Mouse (Mus musculus): ENCODE results near the gene Strbp. TPM values are rescaled to one million over a fixed set of nuclear protein-coding genes. Genes with fewer than 3 reads are reported as not detected.

Gene Strbp
- polyA plus RNA-seq, 1 experiment from 2014 or later: 102 TPM

DNA sequence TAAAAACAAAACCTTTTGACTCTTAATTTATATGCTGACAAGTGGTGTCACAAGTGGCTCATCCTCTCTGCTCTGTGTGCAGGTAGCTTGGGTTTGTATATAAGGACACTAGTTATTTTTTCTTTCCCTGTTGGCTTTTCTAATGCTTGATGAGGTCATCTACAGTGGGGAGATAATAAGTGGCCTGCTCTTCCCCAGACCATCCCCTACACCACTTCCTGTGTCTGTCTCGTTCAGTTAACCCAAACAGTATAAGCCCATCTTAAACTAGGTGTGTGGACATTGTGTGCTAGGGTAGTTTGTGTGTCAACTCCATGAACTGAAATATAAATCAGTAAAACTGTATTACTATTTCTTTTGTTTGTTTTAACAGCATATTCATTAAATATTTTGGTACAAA is 137.6 kb downstream of the Strbp start:
- no peak overlapping the region for H3K9ac ChIP-seq
- H3K27ac ChIP-seq (replicated peaks): no peak overlapping the region
- peaks cover 61% of the 10 kb centered on the region for H3K36me3 ChIP-seq
- H3K4me1 ChIP-seq (replicated peaks): no peaks in the 10 kb centered on the region
- H3K27me3 ChIP-seq: no peaks in the 10 kb centered on the region
- H3K4me3 ChIP-seq: no peak overlapping the region
- WGBS: 84% methylated on average over 1 of the region's 1 CpGs
- no peak overlapping the region for H3K4me2 ChIP-seq
- no peaks in the 10 kb centered on the region for H3K9me3 ChIP-seq
- no peak for ATAC-seq (ENCODE audit: low FRiP score, low read depth)

DNA sequence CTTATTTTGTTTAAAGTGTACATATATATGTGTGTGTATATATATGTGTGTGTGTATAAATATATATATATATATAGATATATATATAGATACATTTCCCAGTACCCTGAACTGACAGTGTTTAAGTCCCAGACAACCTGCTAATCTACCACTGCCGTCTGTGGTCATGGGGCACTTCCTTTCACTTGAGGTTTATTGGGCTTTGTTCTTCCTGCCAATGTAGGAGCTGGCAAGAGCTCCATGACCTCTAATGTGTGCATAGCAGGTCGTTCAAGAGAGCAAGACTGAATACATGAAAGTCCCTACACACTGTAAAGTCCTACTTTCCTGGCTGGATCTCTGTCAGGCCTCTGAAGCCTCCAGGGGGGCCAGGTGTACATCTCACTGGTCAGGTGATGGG is 138.1 kb downstream of the Strbp start:
- H3K27me3 ChIP-seq: no peaks in the 10 kb centered on the region
- no peak overlapping the region for H3K4me3 ChIP-seq
- WGBS: 71% methylated on average over 2 of the region's 2 CpGs
- H3K4me1 ChIP-seq (replicated peaks): no peaks in the 10 kb centered on the region
- H3K27ac ChIP-seq (replicated peaks): no peak overlapping the region
- no peak overlapping the region for H3K4me2 ChIP-seq
- H3K36me3 ChIP-seq: peaks cover 65% of the 10 kb centered on the region
- no peaks in the 10 kb centered on the region for H3K9me3 ChIP-seq
- no peak for ATAC-seq (ENCODE audit: low FRiP score, low read depth)
- no peak overlapping the region for H3K9ac ChIP-seq

DNA sequence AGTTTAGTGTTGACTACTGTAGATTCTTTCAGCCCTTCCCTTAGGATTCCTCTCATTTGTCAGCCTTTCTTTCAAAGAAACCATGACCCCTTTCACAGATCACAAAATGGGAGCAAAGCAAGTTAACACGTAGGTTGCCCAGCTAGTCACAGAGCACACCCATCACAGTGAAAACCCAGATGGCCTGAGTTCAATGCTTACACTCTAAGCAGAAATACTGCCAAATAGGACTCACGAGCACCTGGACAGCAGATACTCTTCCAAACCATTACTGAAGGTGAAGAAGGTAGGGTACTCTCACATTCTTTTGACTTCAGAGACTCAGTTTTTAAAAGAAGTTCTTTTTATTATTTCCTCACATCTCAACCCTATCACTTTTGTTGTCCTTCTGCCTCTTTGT is 147.3 kb downstream of the Strbp start:
- no peak overlapping the region for H3K4me3 ChIP-seq
- WGBS: 80% methylated on average over 2 of the region's 2 CpGs
- no peaks in the 10 kb centered on the region for H3K4me1 ChIP-seq (replicated peaks)
- H3K4me2 ChIP-seq: no peak overlapping the region
- H3K36me3 ChIP-seq: peaks cover 81% of the 10 kb centered on the region
- no peak for ATAC-seq (ENCODE audit: low FRiP score, low read depth)
- no peak overlapping the region for H3K27ac ChIP-seq (replicated peaks)
- no peak overlapping the region for H3K9ac ChIP-seq
- H3K27me3 ChIP-seq: no peaks in the 10 kb centered on the region
- no peaks in the 10 kb centered on the region for H3K9me3 ChIP-seq

DNA sequence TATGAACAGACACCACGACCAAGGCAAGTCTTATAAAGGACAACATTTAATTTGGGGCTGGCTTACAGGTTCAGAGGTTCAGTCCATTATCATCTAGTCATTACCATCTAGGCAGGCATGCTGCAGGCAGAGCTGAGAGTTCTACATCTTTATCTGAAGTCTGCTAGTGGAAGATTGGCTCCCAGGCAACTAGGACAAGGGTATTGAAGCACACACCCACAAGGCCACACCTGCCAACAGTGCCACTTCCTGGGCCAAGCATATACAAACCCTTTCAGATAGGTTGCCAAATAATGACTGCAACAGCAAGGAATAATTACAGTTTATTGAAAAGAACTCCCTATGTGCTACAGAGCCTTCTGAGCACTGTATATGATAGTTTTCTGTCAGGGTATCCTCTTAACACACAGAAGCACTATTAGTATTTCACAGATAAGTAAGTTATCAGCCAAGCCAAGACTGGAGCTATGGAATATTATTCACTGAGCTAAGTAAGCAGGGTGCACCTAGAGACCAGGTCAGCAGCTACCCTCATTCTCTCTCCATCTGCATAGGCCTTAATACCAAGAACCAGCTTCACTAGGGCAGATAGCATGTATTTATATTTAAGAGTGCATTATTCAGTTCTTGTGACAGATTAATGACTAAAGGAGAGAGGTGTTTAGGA is 154.2 kb downstream of the Strbp start:
- Histone ChIP-seq H3K9me3 (no peaks in the 10 kb centered on the region), H3K4me1 (replicated peaks) (no peaks in the 10 kb centered on the region), H3K36me3 (peaks cover 68% of the 10 kb centered on the region), H3K4me3 (no peak overlapping the region), H3K9ac (no peak overlapping the region), H3K4me2 (no peak overlapping the region), H3K27ac (replicated peaks) (no peak overlapping the region), H3K27me3 (no peaks in the 10 kb centered on the region)
- WGBS: 96% methylated on average over 1 of the region's 1 CpGs
- ATAC-seq (ENCODE audit: low FRiP score, low read depth): no peak

DNA sequence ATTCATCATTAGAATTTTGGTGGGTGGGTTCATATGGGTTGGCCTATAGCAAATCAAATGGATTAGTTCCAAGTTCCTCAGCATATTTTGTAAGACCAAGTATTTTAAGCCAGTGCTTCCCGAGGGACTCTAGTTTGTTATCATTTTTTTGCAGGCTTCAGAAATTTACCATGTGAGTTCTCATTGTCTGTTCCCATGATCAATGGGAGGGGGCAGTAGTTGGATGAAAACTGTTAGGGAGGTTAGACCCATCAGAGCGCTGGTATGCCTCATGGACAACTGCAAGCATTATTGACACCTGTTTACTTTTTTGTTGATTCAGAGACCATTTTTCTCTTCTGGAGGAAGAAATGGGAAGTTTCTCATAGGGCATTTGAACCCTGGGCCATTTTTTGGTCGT is 172.0 kb downstream of the Strbp start:
- Histone ChIP-seq H3K9ac (no peak overlapping the region), H3K4me2 (no peak overlapping the region), H3K4me3 (no peak overlapping the region), H3K27ac (replicated peaks) (no peak overlapping the region), H3K36me3 (peaks cover 20% of the 10 kb centered on the region; the same call in 1 of the 2 replicates), H3K4me1 (replicated peaks) (no peaks in the 10 kb centered on the region), H3K27me3 (no peaks in the 10 kb centered on the region), H3K9me3 (no peaks in the 10 kb centered on the region)
- WGBS: 86% methylated on average over 3 of the region's 3 CpGs
- ATAC-seq (ENCODE audit: low FRiP score, low read depth): no peak

DNA sequence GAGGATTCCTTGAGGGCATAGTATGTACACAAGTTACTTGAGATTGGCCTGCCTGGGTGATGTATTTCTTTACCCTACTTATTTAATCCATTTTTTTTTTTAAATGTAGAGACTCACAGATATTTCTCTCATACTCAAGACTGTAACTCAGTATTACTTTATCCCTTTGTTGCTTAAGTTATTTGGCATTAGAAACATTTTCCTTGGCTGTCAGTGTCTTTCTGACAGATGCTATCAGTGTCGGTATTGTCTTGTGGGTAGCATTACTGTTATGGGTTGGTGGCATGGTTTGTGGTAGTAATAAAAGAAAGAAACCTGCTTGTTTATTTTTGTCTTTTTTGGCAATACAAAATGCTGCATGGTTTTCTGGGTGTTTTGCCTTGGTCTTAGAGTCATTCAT is 172.9 kb downstream of the Strbp start:
- Histone ChIP-seq H3K27ac (replicated peaks) (no peak overlapping the region), H3K36me3 (peaks cover 16% of the 10 kb centered on the region; the same call in 1 of the 2 replicates), H3K4me2 (no peak overlapping the region), H3K4me3 (no peak overlapping the region), H3K27me3 (no peaks in the 10 kb centered on the region), H3K9me3 (no peaks in the 10 kb centered on the region), H3K4me1 (replicated peaks) (no peaks in the 10 kb centered on the region), H3K9ac (no peak overlapping the region)
- no peak for ATAC-seq (ENCODE audit: low FRiP score, low read depth)
- 93% methylated on average over 1 of the region's 1 CpGs for WGBS

DNA sequence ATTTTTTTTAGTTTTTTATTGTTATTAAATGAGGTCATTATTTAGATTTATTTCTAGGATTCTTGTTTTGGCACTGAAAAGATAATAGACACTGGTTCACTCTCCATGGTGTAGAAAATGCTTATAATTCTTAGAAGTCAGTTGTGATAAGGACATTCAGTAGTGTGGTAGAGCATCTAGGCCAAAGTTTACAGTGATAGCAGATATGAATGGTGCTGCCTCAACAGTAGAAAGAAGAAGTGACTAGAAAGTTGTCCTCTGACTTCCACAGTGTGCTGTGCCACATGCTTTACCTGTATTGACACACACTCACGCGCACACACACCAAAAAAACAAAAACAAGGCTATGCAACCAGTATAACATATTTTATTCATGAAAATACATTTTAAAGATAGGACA is 174.3 kb downstream of the Strbp start:
- Histone ChIP-seq H3K4me3 (no peak overlapping the region), H3K4me2 (no peak overlapping the region), H3K9ac (no peak overlapping the region), H3K27ac (replicated peaks) (no peak overlapping the region), H3K4me1 (replicated peaks) (no peaks in the 10 kb centered on the region), H3K27me3 (no peaks in the 10 kb centered on the region), H3K9me3 (no peaks in the 10 kb centered on the region), H3K36me3 (peaks cover 8% of the 10 kb centered on the region; the same call in 1 of the 2 replicates)
- ATAC-seq (ENCODE audit: low FRiP score, low read depth): no peak
- 97% methylated on average over 2 of the region's 2 CpGs for WGBS

DNA sequence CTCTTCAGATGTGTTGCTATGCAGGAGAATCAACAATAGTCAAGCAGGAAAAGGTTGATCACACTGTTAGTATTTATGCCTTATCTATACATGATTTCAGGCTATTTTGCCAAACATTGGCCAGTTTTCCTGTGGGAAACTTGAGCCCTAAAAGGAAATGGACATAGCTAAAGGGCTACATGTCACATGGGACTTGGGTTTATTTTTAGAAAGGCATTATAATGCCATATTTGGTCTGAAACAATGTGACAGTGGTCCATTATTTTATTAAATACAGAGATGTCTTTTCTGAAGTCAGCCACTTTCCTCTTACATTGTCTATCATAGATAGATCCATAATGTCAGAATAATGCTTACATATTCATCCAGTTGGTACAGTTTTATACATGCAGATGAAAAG is 176.1 kb downstream of the Strbp start:
- no peak for ATAC-seq (ENCODE audit: low FRiP score, low read depth)
- no peak overlapping the region for H3K27ac ChIP-seq (replicated peaks)
- no peak overlapping the region for H3K9ac ChIP-seq
- no peak overlapping the region for H3K4me2 ChIP-seq
- H3K9me3 ChIP-seq: no peaks in the 10 kb centered on the region
- H3K4me1 ChIP-seq (replicated peaks): no peaks in the 10 kb centered on the region
- no peaks in the 10 kb centered on the region for H3K27me3 ChIP-seq
- no peaks in the 10 kb centered on the region for H3K36me3 ChIP-seq
- H3K4me3 ChIP-seq: no peak overlapping the region

DNA sequence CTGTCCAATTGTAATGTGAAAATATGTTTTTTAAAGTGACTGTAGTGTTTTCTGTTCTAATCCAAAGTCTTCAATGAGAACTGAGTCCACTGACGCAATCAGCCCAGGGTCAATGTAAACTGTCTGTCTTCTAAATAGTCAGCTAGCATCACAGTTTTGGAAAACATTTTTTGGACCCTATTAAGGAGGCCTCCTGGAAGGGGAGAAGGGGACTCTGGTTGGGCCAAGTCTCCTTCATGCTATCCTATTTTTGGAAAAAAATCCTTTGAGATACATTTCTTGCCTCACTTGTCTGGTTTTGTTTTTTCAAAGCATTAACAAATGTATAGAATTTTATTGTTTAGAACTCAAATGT is 184.4 kb downstream of the Strbp start:
- peak overlapping the region; percentile 59 for H3K4me2 ChIP-seq
- peaks cover 39% of the 10 kb centered on the region for H3K4me1 ChIP-seq (replicated peaks)
- no peak overlapping the region for H3K27ac ChIP-seq (replicated peaks)
- no peaks in the 10 kb centered on the region for H3K9me3 ChIP-seq
- no peaks in the 10 kb centered on the region for H3K27me3 ChIP-seq
- WGBS: 87% methylated on average over 1 of the region's 1 CpGs
- H3K4me3 ChIP-seq: peak overlapping the region; percentile 48
- H3K9ac ChIP-seq: no peak overlapping the region
- ATAC-seq (ENCODE audit: low FRiP score, low read depth): no peak
- H3K36me3 ChIP-seq: no peaks in the 10 kb centered on the region

DNA sequence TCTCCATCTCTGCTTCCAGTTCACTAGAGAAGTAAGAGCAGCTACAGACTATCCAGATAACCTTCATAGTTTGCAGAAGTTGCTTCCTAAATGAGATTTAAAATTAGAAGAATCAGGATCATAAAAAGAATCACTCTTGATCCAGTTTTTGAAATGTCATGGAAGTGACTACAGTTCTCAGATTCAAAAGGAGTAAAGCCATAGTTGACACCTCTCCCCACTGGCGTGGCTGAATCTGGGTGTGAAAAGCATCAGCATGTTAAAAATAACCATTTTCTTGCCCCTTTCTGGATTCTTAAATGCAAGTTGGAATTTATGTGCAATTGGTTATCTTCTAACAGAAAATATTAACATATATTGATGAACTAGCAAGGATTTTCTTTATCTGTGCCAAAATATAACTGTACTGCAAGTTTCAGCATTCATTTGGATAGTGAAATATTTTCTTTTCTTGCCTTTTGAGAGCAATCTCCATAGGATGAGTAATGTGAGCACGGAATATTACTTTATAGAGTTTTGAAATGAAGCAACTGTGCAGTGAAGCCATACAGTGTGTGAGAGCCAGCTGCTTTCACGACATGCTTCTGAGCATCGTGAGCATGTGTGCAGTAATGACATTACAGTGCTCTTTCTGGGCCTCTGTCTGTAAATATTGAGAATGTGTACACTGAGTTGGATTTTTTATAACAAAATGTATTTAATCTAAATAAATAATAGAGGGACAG is 184.9 kb downstream of the Strbp start:
- H3K9me3 ChIP-seq: no peaks in the 10 kb centered on the region
- 0 out of 2 replicates have a peak overlapping the region, but pooled peaks have one; percentile 46 for H3K9ac ChIP-seq
- peak overlapping the region; percentile 48 for H3K4me3 ChIP-seq
- H3K27me3 ChIP-seq: no peaks in the 10 kb centered on the region
- ATAC-seq (ENCODE audit: low FRiP score, low read depth): no peak
- H3K36me3 ChIP-seq: no peaks in the 10 kb centered on the region
- peaks cover 39% of the 10 kb centered on the region for H3K4me1 ChIP-seq (replicated peaks)
- 66% methylated on average over 4 of the region's 4 CpGs for WGBS
- peak overlapping the region; percentile 59 for H3K4me2 ChIP-seq
- H3K27ac ChIP-seq (replicated peaks): no peak overlapping the region

DNA sequence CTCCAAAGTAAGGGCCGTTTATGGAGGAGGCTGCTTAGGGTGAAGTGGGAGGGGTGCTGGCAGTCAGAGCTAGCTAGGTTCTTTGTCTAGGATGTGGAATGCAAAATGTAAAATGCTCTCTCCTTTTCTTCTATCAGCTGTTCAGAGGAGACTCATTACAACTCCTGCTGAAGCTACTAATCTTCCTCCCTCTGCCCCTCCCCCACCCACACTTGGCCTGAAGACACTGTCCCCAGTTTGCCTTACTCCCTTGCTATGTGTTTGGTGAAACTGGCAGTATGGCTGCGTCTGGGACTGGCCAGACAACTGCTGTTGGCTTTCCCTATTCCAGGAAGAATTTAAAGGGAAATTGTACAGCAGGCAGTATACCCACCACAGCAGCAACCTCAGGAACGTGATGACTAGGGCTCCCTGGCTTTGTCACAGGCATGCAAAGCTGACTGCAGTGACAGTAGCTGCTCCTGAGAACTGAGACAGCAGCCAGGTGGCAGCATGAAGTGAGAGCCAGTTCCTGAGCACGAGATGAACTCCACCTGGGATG is 186.7 kb downstream of the Strbp start:
- Histone ChIP-seq H3K27me3 (no peaks in the 10 kb centered on the region), H3K9me3 (no peaks in the 10 kb centered on the region), H3K4me3 (peak overlapping the region; percentile 48), H3K4me1 (replicated peaks) (peaks cover 39% of the 10 kb centered on the region), H3K27ac (replicated peaks) (peak overlapping the region; percentile 90), H3K9ac (peak overlapping the region; percentile 46), H3K36me3 (peaks cover 11% of the 10 kb centered on the region), H3K4me2 (peak overlapping the region; percentile 59)
- WGBS: 20% methylated on average over 4 of the region's 4 CpGs
- ATAC-seq (ENCODE audit: low FRiP score, low read depth): peak; percentile 74

DNA sequence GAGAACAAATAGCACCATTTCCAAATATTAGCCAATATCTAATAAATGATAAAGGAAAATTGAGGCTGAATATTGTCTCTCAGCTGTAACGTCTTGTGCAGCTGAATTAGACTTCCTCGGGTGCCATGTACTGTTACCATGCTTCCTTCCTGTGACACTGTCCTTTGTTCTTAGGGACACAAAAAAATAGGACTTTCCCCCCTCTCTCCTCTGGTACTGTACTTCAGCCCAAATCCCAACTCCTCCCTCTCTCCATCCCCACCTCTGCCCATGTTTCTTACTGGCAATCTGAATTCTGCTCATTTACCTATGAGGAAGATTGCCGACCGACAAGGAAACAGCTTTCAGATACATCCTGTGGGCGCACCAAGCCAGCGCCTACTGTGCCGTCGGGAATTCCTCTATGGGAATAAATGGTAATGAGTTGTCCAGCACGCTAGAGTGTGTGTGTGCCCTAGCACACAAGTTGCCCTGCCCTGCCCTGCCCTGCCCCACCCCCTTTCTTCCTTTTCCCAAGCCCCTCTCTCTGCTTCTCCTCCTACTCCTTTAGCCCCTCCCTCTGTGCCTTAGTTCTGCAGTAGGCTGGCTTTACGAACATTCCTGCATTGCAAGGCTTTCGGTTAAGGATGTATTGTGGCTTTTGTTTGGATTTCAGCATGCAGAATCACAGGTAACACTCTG is 187.5 kb downstream of the Strbp start, which contains the start of gene Gpr21:
TSS of gene Gpr21 (plus strand) at position 303 of the 681 bp plus-strand sequence.
- ATAC-seq (ENCODE audit: low FRiP score, low read depth): peak; percentile 87
- Histone ChIP-seq H3K9me3 (no peaks in the 10 kb centered on the region), H3K36me3 (peaks cover 11% of the 10 kb centered on the region), H3K4me3 (peak within 1 kb of the TSS; percentile 48), H3K4me1 (replicated peaks) (peaks cover 36% of the 10 kb centered on the region), H3K27ac (replicated peaks) (peak within 1 kb of the TSS; percentile 90), H3K4me2 (peak within 1 kb of the TSS; percentile 59), H3K27me3 (no peaks in the 10 kb centered on the region), H3K9ac (peak within 1 kb of the TSS; percentile 46)
- 14% methylated on average over 11 of the region's 11 CpGs for WGBS

Data from hindbrain, embryonic 15.5 days (tissue).